Mouse (Mus musculus): ENCODE results near the gene Fzd2.

Fzd2 gene

DNA sequence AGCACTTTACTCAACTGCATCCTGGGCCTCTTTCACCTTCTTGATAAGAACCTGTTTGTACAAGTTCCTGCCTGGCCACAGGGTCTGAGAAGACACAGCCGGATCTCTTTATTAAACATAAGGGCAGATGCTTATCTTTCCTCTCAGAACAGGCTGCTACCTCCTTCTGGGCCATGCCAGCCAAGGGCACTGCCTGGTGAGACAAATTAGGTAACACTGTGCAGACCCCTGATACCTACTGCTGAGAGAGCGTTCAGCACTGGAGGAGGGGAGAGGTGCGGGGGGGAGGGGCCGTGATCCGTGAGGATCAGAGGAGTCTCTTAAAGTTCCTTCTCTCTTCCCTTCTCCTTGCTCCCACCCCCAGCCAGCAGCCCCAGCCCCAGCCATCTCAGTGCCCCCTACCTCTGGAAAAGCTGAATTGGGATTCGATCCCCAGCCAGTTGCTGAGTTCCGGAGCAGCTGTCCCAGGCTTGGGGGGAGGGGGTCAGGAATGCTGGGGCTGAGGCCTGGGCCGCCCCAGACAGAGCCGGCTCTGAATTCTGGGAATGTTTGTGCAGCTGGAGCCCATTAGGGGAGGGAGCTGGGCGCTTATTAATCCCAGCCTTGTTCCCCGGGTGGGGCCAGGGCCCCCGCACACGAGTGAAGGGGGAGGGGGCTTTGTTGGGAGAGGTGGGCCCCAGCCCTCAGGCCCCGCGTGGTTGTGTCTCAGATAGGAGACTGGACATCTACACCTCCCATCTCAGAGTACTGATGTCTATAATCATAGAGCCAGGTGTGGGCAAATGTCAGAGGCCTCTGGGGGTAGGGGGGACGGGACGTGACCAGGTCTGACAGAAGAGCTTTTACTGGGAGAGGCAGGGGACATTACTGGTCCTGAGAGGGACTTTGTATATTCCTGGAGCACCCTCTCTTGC lies 19.9 kb downstream of the Fzd2 start:
- no peak for DNase-seq

DNA sequence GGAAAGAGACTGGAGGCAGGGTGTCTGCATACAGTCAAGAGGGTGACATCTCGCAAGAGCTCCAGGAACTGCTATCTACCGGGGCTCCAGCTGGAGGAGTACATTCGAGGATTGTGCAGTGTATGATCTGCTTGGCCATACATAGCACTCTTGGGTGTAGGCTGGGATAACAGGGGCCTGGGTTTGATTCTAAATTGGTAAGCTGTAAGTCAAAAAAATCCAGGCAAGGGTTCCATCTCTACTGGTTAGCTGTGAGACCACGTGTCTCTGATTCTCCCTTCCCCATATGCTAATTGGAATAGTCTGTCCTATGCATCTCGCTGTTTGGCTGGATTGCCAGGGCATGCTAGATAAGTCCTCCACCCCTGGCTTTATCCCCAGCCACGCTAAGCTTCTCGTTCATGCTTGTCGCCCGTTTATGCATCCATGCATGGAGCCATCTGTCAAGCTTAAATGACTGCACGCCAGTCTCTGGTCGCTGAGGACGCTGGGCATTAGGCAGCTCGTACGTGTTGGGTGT lies 20.8 kb downstream of the Fzd2 start:
- DNase-seq, result no peak

DNA sequence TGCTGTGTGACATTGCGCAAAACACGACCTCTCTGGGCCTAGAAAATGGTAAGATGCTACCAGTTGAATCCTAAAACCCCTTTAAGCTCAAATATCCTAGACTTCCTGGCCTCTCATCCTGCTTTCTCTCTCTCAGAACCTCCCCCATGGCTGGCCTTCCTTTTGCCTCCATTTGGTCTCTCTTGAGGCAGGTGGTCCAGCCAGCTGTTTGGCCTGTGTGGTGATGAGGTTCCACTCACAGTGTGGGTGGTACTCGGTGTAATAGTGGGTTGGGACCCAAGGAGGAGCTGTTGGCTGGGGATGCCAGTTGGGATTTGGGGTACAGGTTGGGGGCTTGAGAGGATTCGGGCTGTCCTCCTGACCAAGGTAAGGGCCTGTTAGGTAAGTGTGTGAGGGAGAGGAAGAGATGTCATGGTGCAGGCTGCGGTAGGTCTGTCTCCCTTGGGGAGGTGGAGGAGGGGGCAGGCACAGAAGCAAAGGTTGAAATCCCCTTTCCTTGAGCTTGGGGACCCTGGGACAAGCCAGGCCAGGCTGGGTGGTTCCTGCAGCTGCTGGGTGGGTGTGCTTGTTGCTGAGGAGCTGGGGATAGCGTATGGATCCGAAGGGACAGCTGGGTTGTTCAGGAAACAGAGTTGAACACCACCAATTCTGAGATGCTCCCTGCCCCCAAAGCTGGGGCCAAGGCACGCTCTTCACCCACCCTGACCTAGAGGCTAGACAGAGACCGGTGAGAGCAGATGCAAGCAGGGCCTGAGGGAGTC lies 23.2 kb downstream of the Fzd2 start:
- DNase-seq, result no peak

DNA sequence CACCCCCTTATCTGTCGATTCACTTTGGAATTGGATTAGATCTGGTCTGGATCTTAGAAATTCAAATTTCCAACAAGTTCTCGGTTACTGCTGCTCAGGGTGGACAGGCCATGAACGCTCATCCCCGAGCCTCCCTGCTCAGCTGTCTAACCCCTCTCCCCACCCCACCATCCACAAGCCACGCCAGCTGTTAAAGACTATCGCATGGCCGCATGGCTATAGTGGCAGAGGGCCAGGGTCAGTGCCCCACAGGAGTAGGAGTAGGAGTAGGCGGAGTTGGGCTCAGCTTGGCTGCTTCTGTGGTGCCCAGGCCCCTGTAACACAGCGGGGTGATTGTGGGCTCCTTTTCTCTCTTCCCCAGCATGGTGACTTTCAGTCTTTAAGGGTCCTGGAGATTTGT lies 24.3 kb downstream of the Fzd2 start:
- no peak for DNase-seq

DNA sequence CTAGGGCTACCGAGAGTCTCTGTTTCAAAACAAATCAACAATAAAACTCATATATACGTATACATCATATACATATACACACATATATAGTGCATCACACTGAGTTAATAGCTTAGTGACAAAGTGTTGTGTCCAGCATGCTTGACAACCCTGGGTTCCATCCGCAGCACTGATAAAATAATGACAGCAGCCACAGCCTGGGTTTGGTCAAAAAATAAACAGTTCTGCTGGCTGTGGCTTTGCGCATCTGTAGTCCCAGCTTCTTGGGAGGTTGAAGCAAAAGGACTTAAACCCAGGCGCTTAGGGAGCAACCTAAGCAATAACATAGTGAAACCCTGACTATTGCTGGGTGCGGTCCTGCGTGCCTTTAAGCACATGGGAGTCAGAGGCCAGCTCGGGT lies 25.2 kb downstream of the Fzd2 start:
- no peak for DNase-seq

DNA sequence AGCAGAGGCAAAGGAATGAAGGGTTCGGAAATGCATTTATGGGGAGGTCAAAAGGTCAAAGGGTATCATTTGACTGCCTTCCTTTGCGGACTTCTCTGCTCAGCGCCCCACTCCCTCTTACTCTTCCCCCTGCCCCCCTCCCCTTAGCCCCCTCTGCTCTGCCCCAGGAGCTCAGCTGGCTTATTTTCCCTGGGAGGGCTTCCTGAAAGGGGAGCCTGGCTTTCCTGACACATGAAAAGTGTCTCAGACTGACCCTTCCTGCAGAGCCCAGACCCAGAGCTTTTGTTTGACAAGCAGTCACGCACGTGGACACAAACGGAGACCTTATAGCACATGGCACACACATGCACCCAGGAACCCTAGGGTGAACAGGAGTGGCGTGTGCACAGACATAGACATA lies 26.5 kb downstream of the Fzd2 start:
- no peak for DNase-seq

DNA sequence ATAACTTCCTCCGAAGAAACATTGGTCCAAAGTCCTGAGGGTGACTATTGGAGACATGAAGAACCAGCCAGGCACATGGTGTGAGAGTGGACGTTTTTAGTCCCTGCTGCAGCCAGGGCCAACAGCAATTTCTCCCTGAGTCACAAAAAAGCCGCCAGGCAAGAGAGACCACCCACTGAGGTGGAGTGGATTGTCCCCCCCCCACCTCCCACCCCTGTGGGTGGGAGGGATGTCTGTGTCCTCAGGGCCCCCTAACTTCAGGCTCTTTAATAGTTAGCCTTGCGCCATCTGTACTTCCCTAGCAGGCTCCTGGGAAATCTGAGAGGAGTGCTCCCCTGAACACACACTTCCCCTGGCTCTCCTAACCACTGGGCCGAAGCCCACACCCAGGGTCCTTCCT lies 27.0 kb downstream of the Fzd2 start:
- no peak for DNase-seq

DNA sequence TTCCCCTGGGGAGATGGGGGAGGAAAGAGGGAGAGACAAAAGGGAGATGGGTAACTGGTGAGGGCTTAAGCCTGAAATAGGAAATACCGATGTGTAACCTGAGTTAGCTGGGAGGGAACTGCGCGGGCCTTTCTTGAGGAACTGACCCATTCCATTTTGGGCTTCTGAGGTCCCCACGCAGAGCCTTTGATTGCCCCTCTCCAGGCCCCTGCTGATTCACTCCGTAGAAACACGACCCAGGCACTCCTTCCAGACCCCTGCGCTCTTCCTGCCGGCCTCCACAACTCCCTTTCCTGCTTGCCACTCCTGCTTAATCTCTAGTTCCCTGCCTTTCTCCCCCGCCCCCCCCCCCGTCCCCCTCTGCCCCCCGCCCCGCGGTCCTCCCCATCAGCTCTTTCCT lies 28.5 kb downstream of the Fzd2 start:
- DNase-seq, result no peak

DNA sequence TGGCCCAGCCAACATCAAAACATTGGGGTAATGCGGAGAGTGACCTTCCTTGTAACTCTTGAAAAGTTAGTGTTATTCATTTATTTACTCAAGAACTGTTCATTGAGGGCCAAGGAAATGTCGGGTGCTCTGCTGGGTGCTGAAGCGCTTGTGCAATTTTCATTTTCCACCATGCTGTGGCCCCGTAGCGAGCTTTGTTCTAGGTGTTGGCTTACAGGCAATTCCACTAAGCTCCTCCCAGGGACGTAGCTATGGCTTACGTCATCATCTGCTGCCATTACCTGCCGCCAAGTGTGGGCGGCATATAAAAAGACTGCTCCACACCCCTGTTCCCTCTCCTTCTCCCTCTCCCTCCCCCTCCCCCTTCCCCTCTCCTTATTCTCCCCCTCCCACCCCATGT lies 29.2 kb downstream of the Fzd2 start:
- no peak for DNase-seq

DNA sequence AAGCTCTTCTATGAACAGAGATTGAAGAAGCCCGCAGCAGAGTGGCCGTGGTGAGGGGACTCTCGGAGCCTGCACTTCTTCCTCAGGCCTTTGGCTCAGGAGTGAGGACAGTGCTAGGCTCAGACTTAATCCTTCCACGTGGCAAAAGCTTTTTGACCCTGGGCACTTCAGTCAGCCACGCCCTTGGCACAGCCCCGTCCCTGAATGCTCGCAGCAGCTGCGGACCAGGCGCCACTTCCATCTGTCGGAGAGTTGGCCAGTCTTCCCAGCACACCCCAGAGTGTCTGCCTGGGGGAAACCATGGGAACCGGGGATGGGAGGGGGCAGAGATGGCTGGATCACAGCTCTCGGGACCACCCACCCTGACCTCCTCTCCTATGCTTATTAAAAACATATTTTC lies 32.7 kb downstream of the Fzd2 start:
- no peak for DNase-seq

DNA sequence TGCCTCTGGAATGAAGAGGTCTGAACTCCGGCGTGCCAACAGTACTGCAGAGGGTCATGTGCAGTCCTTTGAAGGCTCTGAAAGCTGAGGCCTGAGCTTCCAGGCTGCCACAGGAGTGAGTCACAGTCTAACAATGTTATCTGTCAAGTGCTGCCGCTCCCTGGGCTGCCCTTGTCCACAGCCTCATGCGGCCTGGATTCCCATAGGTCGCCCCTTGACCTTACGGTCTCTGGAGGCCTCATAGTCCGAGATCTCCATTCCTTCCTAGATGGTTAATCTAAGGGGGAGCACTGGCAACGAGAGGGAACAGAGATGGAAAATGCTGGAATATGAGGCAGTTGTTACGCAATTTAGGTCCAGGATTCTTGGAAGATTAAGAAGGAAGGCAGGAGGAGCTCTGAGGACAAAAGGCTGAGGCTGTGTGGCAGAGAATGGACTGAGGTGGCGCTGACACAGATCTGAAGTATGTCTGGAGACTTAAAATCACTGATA lies 39.7 kb downstream of the Fzd2 start:
- no peak for DNase-seq

DNA sequence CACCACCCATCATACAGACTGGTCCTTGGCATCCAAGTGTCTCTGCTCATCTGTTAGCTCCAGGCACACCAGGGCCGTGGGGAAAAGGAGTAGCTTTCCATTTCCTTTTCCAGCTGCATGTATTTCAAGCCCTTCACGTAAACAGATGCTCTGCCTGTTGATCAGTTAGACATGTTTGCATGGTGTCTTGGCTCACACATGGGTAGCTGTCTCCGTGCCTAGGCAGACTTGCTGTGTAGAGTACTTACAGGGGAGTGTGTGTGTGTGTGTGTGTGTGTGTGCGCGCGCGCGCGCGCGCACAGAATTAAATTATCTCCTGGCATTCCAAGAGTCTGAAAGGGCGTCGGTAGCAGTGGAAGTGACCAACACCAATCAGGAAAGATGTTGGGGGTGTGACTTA lies 42.0 kb downstream of the Fzd2 start:
- DNase-seq, result no peak

DNA sequence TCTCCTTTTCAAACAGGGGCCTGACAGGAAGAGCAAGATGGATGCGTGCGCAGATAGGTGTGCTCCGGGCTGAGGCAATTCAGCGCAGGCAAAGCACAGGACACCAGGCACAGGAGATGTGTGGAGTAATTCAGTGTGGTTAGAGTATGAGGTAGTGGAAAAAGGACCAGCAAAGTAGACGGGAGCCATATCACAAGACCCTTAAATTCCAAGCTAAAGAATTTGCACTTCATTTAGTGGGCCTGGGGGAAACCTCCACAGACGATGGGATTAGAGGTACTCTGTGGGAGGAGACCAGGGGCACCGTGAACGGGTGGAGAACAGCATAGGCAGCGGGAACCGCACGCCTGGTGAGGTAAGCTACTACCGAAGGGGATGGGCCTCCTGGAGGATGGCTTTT lies 43.7 kb downstream of the Fzd2 start:
- DNase-seq, result no peak

DNA sequence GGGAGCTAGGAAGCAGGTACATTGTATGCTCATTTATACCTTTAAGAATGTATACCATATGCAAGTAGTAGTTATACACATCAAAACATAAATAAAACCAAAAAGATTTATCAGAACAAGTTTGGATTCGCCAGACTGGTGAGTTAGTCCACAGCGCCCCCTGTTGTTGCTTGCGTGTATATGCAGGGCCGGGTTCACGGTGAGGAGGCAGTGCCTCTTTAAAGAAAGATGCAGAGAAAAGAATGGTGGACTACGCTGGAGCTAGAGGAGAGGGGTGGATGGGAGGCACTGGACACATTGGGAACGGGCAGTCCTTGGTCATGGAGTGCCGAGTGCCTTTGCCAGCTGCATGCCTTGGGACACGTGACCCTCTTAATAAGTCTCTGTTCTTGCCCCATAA lies 47.2 kb downstream of the Fzd2 start:
- DNase-seq, result peak; percentile 67

DNA sequence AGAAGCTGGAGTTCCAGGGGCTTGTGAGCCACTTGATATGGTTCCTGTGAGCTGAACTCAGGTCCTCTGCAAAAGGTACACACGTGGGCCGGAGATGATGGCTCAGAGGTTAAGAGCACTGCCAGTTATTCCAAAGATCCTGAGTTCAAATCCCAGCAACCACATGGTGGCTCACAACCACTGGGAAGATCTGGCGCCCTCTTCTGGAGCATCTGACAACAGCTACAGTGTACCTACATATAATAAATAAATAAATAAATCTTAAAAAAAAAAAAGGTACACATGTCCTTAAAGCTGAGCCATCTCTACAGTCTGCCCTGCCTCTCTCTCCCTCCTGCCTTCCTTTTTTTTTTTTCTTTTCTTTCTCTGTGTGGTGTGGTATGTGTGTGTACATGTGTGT lies 48.6 kb downstream of the Fzd2 start:
- DNase-seq, result no peak

DNA sequence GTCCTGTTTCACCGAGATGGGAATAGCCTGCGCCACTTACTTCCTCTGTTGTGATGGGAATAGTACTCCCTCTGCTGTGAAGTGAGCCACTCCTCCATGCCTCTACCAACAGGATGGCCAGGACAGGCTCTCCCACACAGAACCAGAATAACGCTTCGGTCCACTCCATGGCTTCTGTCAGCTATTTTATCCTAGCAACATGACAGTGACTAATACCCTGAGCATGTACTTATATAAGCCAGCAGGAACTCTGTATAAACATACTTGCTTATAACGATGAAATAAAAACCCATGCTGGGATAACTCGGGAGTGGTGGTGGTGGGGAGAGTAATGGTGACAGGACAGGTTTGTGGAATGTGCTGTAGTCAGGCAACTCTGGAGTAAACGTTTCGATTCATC lies 51.7 kb downstream of the Fzd2 start:
- DNase-seq, result no peak

DNA sequence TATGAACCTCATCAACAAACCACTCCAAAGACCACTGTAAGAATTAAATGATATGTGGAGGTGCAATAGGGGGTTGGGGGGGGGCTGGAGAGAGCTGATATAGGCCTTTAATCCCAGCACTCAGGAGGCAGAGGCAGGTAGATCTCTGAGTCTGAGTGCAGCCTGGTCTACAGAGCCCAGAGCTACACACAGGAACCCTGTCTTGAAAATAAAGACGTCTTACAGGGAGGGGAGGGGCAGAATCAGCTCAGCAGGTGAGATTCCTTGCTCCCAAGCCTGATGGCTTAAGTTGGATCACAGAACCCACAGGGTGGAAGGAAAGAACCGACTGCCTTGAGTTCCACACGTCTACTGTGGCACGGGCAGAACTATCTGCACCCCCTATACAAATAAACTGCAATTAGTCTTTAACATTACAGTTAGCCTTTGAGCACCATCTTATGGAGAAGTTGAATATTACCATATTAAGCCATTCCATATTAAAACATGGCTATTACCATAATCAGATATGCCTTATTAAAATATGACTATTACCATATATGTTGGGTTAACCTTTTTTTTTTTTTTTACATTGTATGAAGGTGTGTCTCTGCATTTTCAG lies 52.2 kb downstream of the Fzd2 start:
- DNase-seq, result no peak

DNA sequence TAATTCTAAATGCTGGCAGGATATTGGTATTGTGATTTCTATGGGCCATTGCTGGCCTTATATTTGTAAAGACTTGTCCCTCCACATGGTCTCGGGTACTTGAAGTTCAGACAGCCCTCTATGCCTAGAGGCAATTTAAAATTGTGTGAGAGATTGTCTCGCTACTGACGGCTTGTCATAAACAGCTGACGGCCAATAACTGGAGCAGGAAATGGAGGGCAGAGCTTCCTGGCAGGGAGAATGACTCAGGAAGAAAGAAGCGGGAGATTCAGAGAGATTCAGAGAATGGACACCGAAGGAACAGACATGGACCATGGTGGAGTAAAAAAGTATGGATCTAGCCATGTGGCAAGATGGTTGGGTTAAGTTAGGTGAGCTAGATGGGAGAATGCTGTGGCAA lies 52.7 kb downstream of the Fzd2 start:
- DNase-seq, result no peak

Data from cerebellum, adult 9-10 months (tissue).